In the genomic region with DNA sequence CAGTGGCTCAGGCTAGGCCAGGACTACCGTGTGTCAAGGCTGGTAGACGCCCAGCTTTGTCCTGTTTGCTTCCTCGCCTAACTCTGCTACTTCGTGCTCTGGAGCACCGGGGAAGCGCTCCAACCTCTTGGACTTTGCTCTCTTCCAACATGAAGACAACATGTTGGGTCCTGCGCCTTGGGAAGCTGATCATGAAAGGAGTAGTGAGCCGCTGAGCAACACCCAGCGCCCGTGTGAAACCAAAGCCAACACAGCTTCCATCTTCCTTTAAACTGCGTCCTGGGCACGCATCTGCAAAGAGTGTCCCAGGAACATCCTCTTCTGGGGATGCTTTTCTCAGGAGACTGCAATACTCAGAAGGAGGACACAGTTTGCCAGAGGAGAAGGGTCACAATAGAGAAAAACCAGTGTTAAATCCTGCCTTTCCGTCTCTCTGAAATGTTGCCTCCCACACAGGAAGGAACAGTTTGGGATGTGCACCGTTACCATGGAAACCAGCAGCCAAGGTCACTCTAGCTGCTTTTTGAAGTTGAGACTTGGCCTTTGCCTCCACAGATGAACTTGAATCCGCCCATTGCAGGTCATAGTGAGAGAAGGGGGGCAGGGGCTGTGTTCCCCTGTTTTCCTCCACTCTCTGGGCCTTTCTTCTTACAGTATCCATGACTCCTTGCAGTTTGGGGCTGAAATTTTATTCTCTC, we compare ENCODE assay signal across 10 mouse cellular contexts. TPM values are rescaled to one million over a fixed set of nuclear protein-coding genes. Genes with fewer than 3 reads are reported as not detected.
A peak's percentile ranks its signal among the peaks of the same experiment; 100 is the strongest.
DNase-seq lines count a peak whose midpoint lies in the region; TF ChIP-seq lines count a peak whose summit lies in the region.
"Had no signal": no experiment of that assay in that cellular context is flagged by ENCODE, and none has a peak within 500 bp of the region (broad histone marks: within the 10 kb centered on the region; RNA-seq: fewer than 3 reads in every experiment).

No protein-coding gene starts in this region.

- H3K27ac ChIP-seq in heart, embryonic 10.5 days, result no peak overlapping the region
- H3K27ac ChIP-seq in ES-E14 (ENCODE audit: insufficient read depth, low read depth, low read length, poor library complexity, severe bottlenecking), result no peak overlapping the region

- WGBS in heart, embryonic 10.5 days, result 84% methylated on average over 15 of the region's 15 CpGs

- peak; percentile 17 for DNase-seq in heart, postnatal 4 days
- DNase-seq in heart, embryonic 10.5 days (ENCODE audit: low spot score), result no peak
- DNase-seq in ES-E14 (ENCODE audit: low read depth, low spot score), result peak; percentile 27
- peak; percentile 42 for DNase-seq in adrenal gland, postnatal 25 days
- peak; percentile 29 to 52 for DNase-seq in kidney, postnatal 25 days
- no peak for DNase-seq in right cerebral cortex, postnatal 14 days
- DNase-seq in left cerebral cortex, postnatal 4 days, result no peak
- DNase-seq: liver, postnatal 0 days; thymus, postnatal 14 days had no signal

- H3K4me1 ChIP-seq in heart, embryonic 10.5 days, result no peaks in the 10 kb centered on the region; the same call in 1 of the 2 replicates
- no peaks in the 10 kb centered on the region for H3K4me1 ChIP-seq in ES-E14 (ENCODE audit: control insufficient read depth in 2 of 2, insufficient read depth in 2 of 2, low read length in 2 of 2, poor library complexity in 1 of 2)

- no peak overlapping the region for H3K4me3 ChIP-seq in heart, embryonic 10.5 days
- no peak overlapping the region for H3K4me3 ChIP-seq in ES-E14 (ENCODE audit: insufficient read depth in 1 of 2, low read depth in 1 of 2, low read length in 2 of 2, poor library complexity in 1 of 2, severe bottlenecking in 1 of 2)
- H3K4me3 ChIP-seq: hindbrain, embryonic 15.5 days had no signal

- no peak overlapping the region for H3K9ac ChIP-seq in ES-E14 (ENCODE audit: insufficient read depth, low read depth, low read length, poor library complexity, severe bottlenecking)
- H3K9ac ChIP-seq: hindbrain, embryonic 15.5 days; liver, postnatal 0 days had no signal

- H3K36me3 ChIP-seq in heart, embryonic 10.5 days, result no peaks in the 10 kb centered on the region
- H3K36me3 ChIP-seq in ES-E14 (ENCODE audit: control insufficient read depth, insufficient read depth, low read length, poor library complexity, severe bottlenecking), result no peaks in the 10 kb centered on the region
- H3K36me3 ChIP-seq: hindbrain, embryonic 15.5 days had no signal

- in situ Hi-C loops in ES-E14 (cut with MboI; ENCODE audit: low sequenced_read_pairs in 2 of 2, unreplicated experiment in 2 of 2), result no loop called here

- intact Hi-C loops in left cerebral cortex, postnatal 4 days (cut with DNase I), result no loop called here

- H3K27me3 ChIP-seq in heart, embryonic 10.5 days (ENCODE audit: insufficient read depth, poor library complexity, severe bottlenecking), result no peaks in the 10 kb centered on the region
- H3K27me3 ChIP-seq: hindbrain, embryonic 15.5 days had no signal

- no peaks in the 10 kb centered on the region for H3K9me3 ChIP-seq in heart, embryonic 10.5 days
- no peaks in the 10 kb centered on the region for H3K9me3 ChIP-seq in ES-E14 (ENCODE audit: control insufficient read depth, insufficient read depth, low read depth, low read length)
- H3K9me3 ChIP-seq: hindbrain, embryonic 15.5 days had no signal

TF ChIP-seq in ES-E14, 5 proteins besides CTCF, POLR2A, EP300 and RAD21:
- TF ChIP-seq ZC3H11A (IDR thresholded peaks at IDR 0.05; ENCODE audit: borderline replicate concordance, low read depth, low read length) (no peak), CHD2 (IDR thresholded peaks at IDR 0.05; ENCODE audit: low read depth, low read length) (no peak), ZNF384 (IDR thresholded peaks at IDR 0.05; ENCODE audit: low read depth, low read length) (no peak), MAFK (IDR thresholded peaks at IDR 0.05; ENCODE audit: insufficient read depth, low read depth, low read length) (no peak), HCFC1 (IDR thresholded peaks at IDR 0.05; ENCODE audit: borderline replicate concordance, insufficient read depth, low read length) (no peak)

RNA-seq across cellular contexts. Expression of a gene that starts 5.3 kb away (rescaled TPM):
- 1 to 10 TPM; 4.3 to 4.9 TPM for total RNA-seq in heart, postnatal 4 days (2021)
- 0.16 TPM in 1 of 2 replicates, not detected in the other for polyA plus RNA-seq in heart, embryonic 10.5 days (2016; fragmentation: Nextera tagmentation; extraction: Ambion mirVana)
- total RNA-seq in ES-E14 (2012; rRNA removed), result not detected in 2 replicates
- total RNA-seq in adrenal gland, postnatal 25 days (2021), result 3.8 and 5.3 TPM in 2 replicates
- total RNA-seq in left cerebral cortex, postnatal 4 days (2021), result 1 to 10 TPM in 1 of 2 experiments, under 1 TPM in 1; 0.95 to 1.1 TPM

Comparison
In these comparisons a context has a peak if more than half of its experiments do, and no peak if none do; other contexts are left out.
1. DNase-seq: peak in heart, postnatal 4 days (single experiment), ES-E14 (single experiment), adrenal gland, postnatal 25 days (single experiment) and kidney, postnatal 25 days (2 of 2); none in heart, embryonic 10.5 days (single experiment), right cerebral cortex, postnatal 14 days (single experiment) and left cerebral cortex, postnatal 4 days (single experiment).